Mouse (Mus musculus) embryo, embryonic 9.5 days (tissue): ENCODE results near the gene Efemp1.

Experiments
- DNase-seq: peaks from one replicate; pipeline ENCODE4 v3.0.0-alpha.2; 2017; ENCODE audit errors: extremely low spot score

Efemp1 gene

DNA sequence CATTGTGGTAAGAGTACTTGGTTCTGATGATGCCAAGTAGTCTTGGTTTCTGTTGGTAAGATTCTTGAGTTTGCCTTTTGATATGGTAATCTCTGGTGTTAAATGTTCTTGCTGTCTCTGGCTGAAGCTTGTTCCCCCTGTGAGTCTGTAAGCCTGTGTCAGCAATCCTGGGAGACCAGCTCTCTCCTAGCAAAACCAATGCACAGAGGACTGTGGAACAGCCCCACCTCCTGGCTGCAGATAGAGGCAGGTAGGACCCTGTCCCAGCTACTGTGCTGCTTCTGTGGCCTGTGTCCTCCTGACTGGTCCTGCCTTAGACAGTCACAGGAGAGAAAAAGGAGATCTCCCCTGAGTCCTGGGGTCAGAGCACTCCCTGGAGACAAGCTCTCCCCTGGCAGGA, 81.4 kb downstream of the Efemp1 start:
- peak; percentile 15 for DNase-seq

DNA sequence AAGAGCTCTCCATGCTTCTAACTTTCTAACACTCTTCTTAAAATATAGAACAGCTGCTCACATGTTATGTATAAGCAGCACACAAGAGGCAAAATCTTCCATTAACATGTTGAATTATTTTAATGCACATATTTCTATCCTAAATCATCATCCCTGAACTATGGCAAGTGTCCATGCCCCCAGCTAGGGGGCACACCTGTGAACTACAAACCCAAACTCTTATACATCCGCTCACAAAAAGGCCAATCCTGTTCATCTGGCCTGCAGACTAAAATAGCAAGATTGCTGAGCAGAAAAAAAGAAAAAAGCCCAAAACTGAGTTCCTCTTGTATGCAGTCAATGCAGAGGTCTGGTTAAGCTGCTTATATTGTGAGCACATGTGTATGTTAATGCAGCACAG, 86.6 kb downstream of the Efemp1 start:
- no peak for DNase-seq

- no peak for DNase-seq
Measured at GRCm38 (mm10) chr11:28951586-28952210, 98.7 kb downstream of the Efemp1 start.

GRCm38 (mm10) chr11:28954673-28955304, 101.8 kb downstream of the Efemp1 start:
- peak; percentile 5 for DNase-seq

DNA sequence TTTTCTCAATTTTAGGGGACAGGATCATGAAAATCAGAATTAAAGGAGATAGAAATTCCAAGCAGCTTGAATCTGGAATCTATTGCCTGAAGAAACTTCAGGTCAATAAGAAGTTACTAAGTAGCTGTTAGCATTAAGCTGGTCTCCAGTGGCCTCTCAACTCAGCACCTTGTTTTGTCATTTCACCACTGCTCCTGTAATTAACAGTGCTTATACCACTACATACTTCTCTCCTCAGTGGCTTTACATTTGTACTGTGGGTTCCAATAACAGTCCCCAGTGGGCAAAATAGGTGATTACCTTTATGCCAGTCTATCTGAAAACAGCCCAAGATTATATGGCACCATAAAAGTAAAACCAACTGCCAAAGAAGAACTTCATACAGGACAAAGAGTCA, 102.3 kb downstream of the Efemp1 start:
- DNase-seq, result no peak

GRCm38 (mm10) chr11:28961381-28961780, 108.4 kb downstream of the Efemp1 start:
- no peak for DNase-seq
